Mouse (Mus musculus): ENCODE measurements around the gene Nr1i3. TPM values are rescaled to one million over a fixed set of nuclear protein-coding genes. Genes with fewer than 3 reads are reported as not detected.
A peak's percentile ranks its signal among the peaks of the same experiment; 100 is the strongest.

Nr1i3 gene
- polyA plus RNA-seq, 1 experiment from 2014 or later, result 0.15 TPM

DNA sequence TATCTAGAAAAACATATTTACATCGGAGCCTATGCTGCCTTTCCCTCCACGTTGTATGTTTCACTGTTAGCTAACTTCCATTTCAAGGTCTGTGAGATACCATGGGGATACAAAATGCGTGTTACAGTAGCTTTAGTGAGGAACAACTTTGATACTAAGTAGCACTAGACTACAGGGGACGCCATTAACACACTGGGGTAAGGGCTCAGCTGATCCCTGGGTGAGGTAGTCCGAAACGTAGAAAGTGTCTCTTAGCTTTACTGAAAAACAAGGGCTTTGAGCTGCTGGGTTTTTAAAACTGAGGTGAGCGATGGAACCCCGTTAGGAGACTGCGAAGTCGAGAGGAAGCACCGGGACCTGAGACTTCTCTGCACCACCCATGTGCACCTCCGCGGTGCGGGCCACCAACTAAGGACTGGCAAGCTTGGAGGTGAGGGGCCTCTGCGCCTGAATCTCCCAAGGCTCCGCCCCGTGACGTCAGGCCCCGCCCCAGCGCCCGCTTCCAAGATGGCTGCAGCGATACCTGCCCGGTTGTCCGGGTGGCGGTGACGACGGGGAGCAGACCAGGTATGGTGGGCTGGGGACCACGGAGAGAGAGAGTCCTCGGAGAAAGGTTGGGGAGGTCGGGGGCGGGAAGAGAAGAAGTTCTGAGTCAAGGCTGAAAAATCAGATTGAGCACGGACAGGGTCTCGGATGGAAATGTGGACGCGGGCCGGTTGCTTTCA lies 56.2 kb downstream of the Nr1i3 start, which contains the start of gene B4galt3:
Gene B4galt3 (plus strand): TSS at position 481 of the 725 bp plus-strand sequence.
- H3K4me2 ChIP-seq (ENCODE audit: low read depth, severe bottlenecking), result peak within 1 kb of the TSS; percentile 91
- peak within 1 kb of the TSS; percentile 75 for H3K4me3 ChIP-seq (ENCODE audit: low read depth, low read length)
- H3K27me3 ChIP-seq (ENCODE audit: control insufficient read depth, insufficient read depth, low read length), result no peaks in the 10 kb centered on the region
- no peaks in the 10 kb centered on the region for H3K9me3 ChIP-seq (ENCODE audit: control insufficient read depth, low read length)
- 4% methylated on average over 36 of the region's 36 CpGs for WGBS
- peak within 1 kb of the TSS; percentile 72 for H3K9ac ChIP-seq (ENCODE audit: low read length)
- H3K27ac ChIP-seq (replicated peaks; ENCODE audit: low read depth, low read length), result no peak within 1 kb of the TSS; the same call in 1 of the 2 replicates
- peaks cover 6% of the 10 kb centered on the region for H3K4me1 ChIP-seq (ENCODE audit: control insufficient read depth, insufficient read depth, low read length)
- DNase-seq (ENCODE audit: low spot score) (peak; percentile 97), ATAC-seq (ENCODE audit: insufficient number of reproducible peaks, low FRiP score, low TSS enrichment, low read depth) (peak; percentile 94)
- H3K36me3 ChIP-seq (ENCODE audit: control insufficient read depth, insufficient read depth, low read length), result peaks cover 12% of the 10 kb centered on the region; the same call in 1 of the 2 replicates

Other genes with a start within 250 kb of the Nr1i3 start
- gene Fcgr2b, start 237.4 kb upstream of the Nr1i3 start, polyA plus RNA-seq (2014; fragmentation: Nextera tagmentation; extraction: Ambion mirVana), result 0.15 TPM in 1 of 2 replicates, not detected in the other
- gene Fcgr4, start 195.1 kb upstream of the Nr1i3 start, polyA plus RNA-seq (2014; fragmentation: Nextera tagmentation; extraction: Ambion mirVana), result 0.26 and 0.27 TPM in 2 replicates
- 4.0 and 4.7 TPM in 2 replicates for gene Fcgr3, start 149.0 kb upstream of the Nr1i3 start, polyA plus RNA-seq (2014; fragmentation: Nextera tagmentation; extraction: Ambion mirVana)
- 0.96 and 1.7 TPM in 2 replicates for gene Cfap126, start 100.1 kb upstream of the Nr1i3 start, polyA plus RNA-seq (2014; fragmentation: Nextera tagmentation; extraction: Ambion mirVana)
- 267 and 288 TPM in 2 replicates for gene Sdhc, start 63.4 kb upstream of the Nr1i3 start, polyA plus RNA-seq (2014; fragmentation: Nextera tagmentation; extraction: Ambion mirVana)
- 0.61 and 0.68 TPM in 2 replicates for gene Mpz, start 63.3 kb upstream of the Nr1i3 start, polyA plus RNA-seq (2014; fragmentation: Nextera tagmentation; extraction: Ambion mirVana)
- gene Pcp4l1, start 17.7 kb upstream of the Nr1i3 start, polyA plus RNA-seq (2014; fragmentation: Nextera tagmentation; extraction: Ambion mirVana), result 2.7 and 4.3 TPM in 2 replicates
- 25.4 and 26.4 TPM in 2 replicates for gene Tomm40l, start 8.5 kb downstream of the Nr1i3 start, polyA plus RNA-seq (2014; fragmentation: Nextera tagmentation; extraction: Ambion mirVana)
- 2.8 and 4.6 TPM in 2 replicates for gene Apoa2, start 11.1 kb downstream of the Nr1i3 start, polyA plus RNA-seq (2014; fragmentation: Nextera tagmentation; extraction: Ambion mirVana)
- 13.2 and 13.6 TPM in 2 replicates for gene Fcer1g, start 20.4 kb downstream of the Nr1i3 start, polyA plus RNA-seq (2014; fragmentation: Nextera tagmentation; extraction: Ambion mirVana)
- gene Adamts4, start 36.5 kb downstream of the Nr1i3 start, polyA plus RNA-seq (2014; fragmentation: Nextera tagmentation; extraction: Ambion mirVana), result 5.5 and 5.6 TPM in 2 replicates
- gene Ndufs2, start 37.4 kb downstream of the Nr1i3 start, polyA plus RNA-seq (2014; fragmentation: Nextera tagmentation; extraction: Ambion mirVana), result 260 and 264 TPM in 2 replicates
- 68.9 and 78.2 TPM in 2 replicates for gene B4galt3, start 56.4 kb downstream of the Nr1i3 start, polyA plus RNA-seq (2014; fragmentation: Nextera tagmentation; extraction: Ambion mirVana)
- gene Ppox, start 67.2 kb downstream of the Nr1i3 start, polyA plus RNA-seq (2014; fragmentation: Nextera tagmentation; extraction: Ambion mirVana), result 65.0 and 71.0 TPM in 2 replicates
- gene Usp21, start 74.0 kb downstream of the Nr1i3 start, polyA plus RNA-seq (2014; fragmentation: Nextera tagmentation; extraction: Ambion mirVana), result 111 and 114 TPM in 2 replicates
- gene Ufc1, start 81.1 kb downstream of the Nr1i3 start, polyA plus RNA-seq (2014; fragmentation: Nextera tagmentation; extraction: Ambion mirVana), result 111 and 115 TPM in 2 replicates
- gene Dedd, start 115.2 kb downstream of the Nr1i3 start, polyA plus RNA-seq (2014; fragmentation: Nextera tagmentation; extraction: Ambion mirVana), result 51.7 and 55.7 TPM in 2 replicates
- gene Nit1, start 131.7 kb downstream of the Nr1i3 start, polyA plus RNA-seq (2014; fragmentation: Nextera tagmentation; extraction: Ambion mirVana), result 29.2 and 31.9 TPM in 2 replicates
- gene Pfdn2, start 131.7 kb downstream of the Nr1i3 start, polyA plus RNA-seq (2014; fragmentation: Nextera tagmentation; extraction: Ambion mirVana), result 61.8 and 68.3 TPM in 2 replicates
- 1.4 and 2.3 TPM in 2 replicates for gene Klhdc9, start 146.8 kb downstream of the Nr1i3 start, polyA plus RNA-seq (2014; fragmentation: Nextera tagmentation; extraction: Ambion mirVana)
- gene Nectin4, start 156.1 kb downstream of the Nr1i3 start, polyA plus RNA-seq (2014; fragmentation: Nextera tagmentation; extraction: Ambion mirVana), result 2.9 and 3.1 TPM in 2 replicates
- 0.55 and 0.70 TPM in 2 replicates for gene Arhgap30, start 175.0 kb downstream of the Nr1i3 start, polyA plus RNA-seq (2014; fragmentation: Nextera tagmentation; extraction: Ambion mirVana)
- gene Usf1, start 197.3 kb downstream of the Nr1i3 start, polyA plus RNA-seq (2014; fragmentation: Nextera tagmentation; extraction: Ambion mirVana), result 114 and 124 TPM in 2 replicates
- 3.2 and 3.3 TPM in 2 replicates for gene Tstd1, start 204.9 kb downstream of the Nr1i3 start, polyA plus RNA-seq (2014; fragmentation: Nextera tagmentation; extraction: Ambion mirVana)
- gene F11r, start 223.6 kb downstream of the Nr1i3 start, polyA plus RNA-seq (2014; fragmentation: Nextera tagmentation; extraction: Ambion mirVana), result 26.7 and 28.4 TPM in 2 replicates

All from limb, embryonic 11.5 days (tissue).